Mouse (Mus musculus) intestine, embryonic 15.5 days (tissue): ENCODE measurements around the gene Gm6482. TPM values are rescaled to one million over a fixed set of nuclear protein-coding genes. Genes with fewer than 3 reads are reported as not detected.
"Not testable (repeated sequence)": the region's sequence is repeated elsewhere in the genome, so short reads cannot be mapped to it uniquely, and the experiment has no call there.

ENCODE experiments used
- ATAC-seq: fragments of 200-750 bp; cut with Nextera tagmentation; 2 replicates; pipeline ENCODE4 v1.8.0; 2017; ENCODE audit warnings: moderate TSS enrichment, moderate library complexity
- H3K27ac ChIP-seq: fragments of 300-500 bp; sonication (generic); 2 replicates; pipeline ENCODE4 v1.5.1; 2015; ENCODE audit warnings: mild to moderate bottlenecking, inconsistent platforms
- H3K27me3 ChIP-seq: fragments of 300-500 bp; sonication (generic); replicated peaks from 2 replicates; pipeline ENCODE4 v1.6.1; 2015; ENCODE audit warnings: inconsistent platforms
- H3K36me3 ChIP-seq: fragments of 300-500 bp; sonication (generic); 2 replicates; pipeline ENCODE4 v1.6.1; 2015; ENCODE audit warnings: inconsistent platforms
- H3K4me1 ChIP-seq: fragments of 300-500 bp; sonication (generic); replicated peaks from 2 replicates; pipeline ENCODE4 v1.6.1; 2015; ENCODE audit warnings: inconsistent platforms
- H3K4me2 ChIP-seq: fragments of 300-500 bp; sonication (generic); replicated peaks from 2 replicates; pipeline ENCODE4 v1.6.1; 2015; ENCODE audit warnings: mild to moderate bottlenecking, inconsistent platforms
- H3K4me3 ChIP-seq: fragments of 300-500 bp; sonication (generic); replicated peaks from 2 replicates; pipeline ENCODE4 v1.5.1; 2015; ENCODE audit warnings: inconsistent platforms
- H3K9ac ChIP-seq: fragments of 300-500 bp; sonication (generic); 2 replicates; pipeline ENCODE4 v1.6.1; 2015; ENCODE audit warnings: inconsistent platforms
- H3K9me3 ChIP-seq: fragments of 300-500 bp; sonication (generic); 2 replicates; pipeline ENCODE4 v1.6.1; 2016; ENCODE audit warnings: inconsistent platforms
- WGBS: fragments of 180-500 bp; shearing (Covaris S2); methylation state at CpG from one replicate; pipeline ENCODE4 v1.1.7; 2015; 5-methylcytosine and 5-hydroxymethylcytosine counted together
- polyA plus RNA-seq: library from polyadenylated mRNA; unstranded; fragments of >200 nt; fragmentation: Nextera tagmentation; extraction: Ambion mirVana; gene quantifications from 2 replicates; pipeline ENCODE4 v1.2.1, GENCODE M21; 2015

Gene Gm6482
- polyA plus RNA-seq, result not detected in 2 replicates

DNA sequence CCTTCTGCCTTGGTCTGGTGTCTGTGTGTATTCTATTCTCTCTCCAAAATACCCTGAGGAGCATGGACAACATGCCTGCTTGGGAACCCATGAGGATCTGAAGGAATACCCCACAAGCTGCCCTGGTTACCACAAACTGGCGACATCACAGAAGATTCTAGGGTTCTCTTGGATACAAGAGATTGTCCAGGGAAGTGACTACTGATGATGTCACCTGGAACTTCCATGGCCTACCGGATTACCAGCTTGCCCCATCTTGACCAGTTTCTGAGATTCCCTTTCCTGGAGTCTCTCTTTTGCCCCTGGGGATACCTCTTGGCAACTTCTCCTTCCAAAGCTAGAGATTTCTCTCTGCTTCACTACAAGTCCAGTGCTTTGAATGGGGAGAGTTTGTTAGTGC is at the start of gene Gm6482:
Gene Gm6482 (minus strand): TSS at position 101 of the 400 bp plus-strand sequence.
- not testable (repeated sequence) for H3K27me3 ChIP-seq

GRCm38 (mm10) chr14:41453418-41453817 is 45.3 kb upstream of the Gm6482 start, which contains the start of gene Gm7954:
TSS of gene Gm7954 (minus strand) at chr14:41453518.
- H3K4me1 ChIP-seq, H3K27me3 ChIP-seq, H3K4me2 ChIP-seq, H3K27ac ChIP-seq, H3K9ac ChIP-seq, H3K36me3 ChIP-seq, H3K4me3 ChIP-seq, H3K9me3 ChIP-seq, ATAC-seq: not testable (repeated sequence)
- 80% methylated on average over 2 of the region's 2 CpGs for WGBS

More for the DNA sequence above, at the start of gene Gm6482:
- not testable (repeated sequence) for H3K9me3 ChIP-seq, H3K27ac ChIP-seq, ATAC-seq, H3K4me2 ChIP-seq, H3K36me3 ChIP-seq, H3K4me1 ChIP-seq, H3K9ac ChIP-seq, H3K4me3 ChIP-seq
- 100% methylated on average over 1 of the region's 2 CpGs for WGBS

DNA sequence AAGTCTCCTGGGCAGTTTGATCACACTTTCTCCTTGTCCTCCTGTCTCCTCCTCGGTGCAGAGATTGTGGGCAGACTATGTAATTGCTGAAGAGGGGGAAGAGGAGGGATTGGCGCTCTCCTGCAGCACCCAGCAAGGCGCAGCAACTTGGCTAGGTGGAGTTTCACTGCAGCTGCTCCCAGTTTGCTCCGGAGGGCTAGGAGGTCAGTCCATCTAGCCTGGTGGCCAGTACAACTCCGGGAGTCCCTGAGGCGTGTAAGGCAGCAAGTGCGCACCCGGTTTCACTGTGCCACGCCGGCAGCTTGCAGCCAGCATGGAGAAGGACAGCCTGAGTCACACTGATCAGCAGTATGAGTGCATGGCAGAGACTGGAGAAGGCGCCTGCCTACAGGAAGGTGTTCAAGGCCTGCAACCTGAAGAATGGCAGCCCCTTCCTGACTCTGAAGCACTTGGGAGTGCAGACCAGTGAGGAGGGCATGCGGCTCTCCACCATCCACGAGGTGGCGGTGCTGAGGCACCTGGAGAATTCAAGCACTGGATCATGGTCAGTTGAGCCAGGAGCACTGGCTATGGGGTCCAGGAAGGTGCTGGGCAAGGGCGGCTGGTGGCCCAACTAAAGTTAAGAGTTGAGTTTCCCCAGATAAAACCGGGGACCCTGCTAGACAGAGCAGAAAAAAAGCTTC is 17.5 kb upstream of the Gm6482 start:
- not testable (repeated sequence) for ATAC-seq, H3K4me1 ChIP-seq, H3K36me3 ChIP-seq, H3K9me3 ChIP-seq, H3K27me3 ChIP-seq, H3K27ac ChIP-seq, H3K9ac ChIP-seq, H3K4me3 ChIP-seq
- peak overlapping the region; percentile 39 for H3K4me2 ChIP-seq
- WGBS, result 14% methylated on average over 13 of the region's 16 CpGs

DNA sequence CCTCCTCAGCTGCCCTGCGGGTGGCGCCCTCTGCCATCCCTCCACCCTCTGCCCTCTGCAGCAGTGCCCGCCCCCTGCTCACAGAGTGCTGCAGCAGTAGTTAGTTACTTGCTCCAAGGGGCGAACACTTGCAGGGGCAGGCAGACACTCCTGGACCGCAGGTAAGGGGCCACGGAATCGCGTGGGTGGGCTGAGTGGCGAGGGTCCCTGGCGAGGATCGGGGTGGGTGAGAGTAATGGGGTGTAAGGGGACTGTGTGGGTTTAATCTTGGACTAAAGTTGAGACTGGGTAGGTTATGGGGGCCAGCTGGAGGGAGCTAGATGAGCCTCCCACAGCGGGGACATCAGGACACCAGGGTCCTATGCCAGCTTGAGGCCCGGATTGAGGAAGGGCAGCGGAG is 16.6 kb upstream of the Gm6482 start:
- H3K36me3 ChIP-seq, H3K9ac ChIP-seq, H3K27me3 ChIP-seq, ATAC-seq, H3K4me3 ChIP-seq, H3K4me1 ChIP-seq, H3K9me3 ChIP-seq, H3K27ac ChIP-seq: not testable (repeated sequence)
- 21% methylated on average over 14 of the region's 14 CpGs for WGBS
- H3K4me2 ChIP-seq, result peak overlapping the region; percentile 39

DNA sequence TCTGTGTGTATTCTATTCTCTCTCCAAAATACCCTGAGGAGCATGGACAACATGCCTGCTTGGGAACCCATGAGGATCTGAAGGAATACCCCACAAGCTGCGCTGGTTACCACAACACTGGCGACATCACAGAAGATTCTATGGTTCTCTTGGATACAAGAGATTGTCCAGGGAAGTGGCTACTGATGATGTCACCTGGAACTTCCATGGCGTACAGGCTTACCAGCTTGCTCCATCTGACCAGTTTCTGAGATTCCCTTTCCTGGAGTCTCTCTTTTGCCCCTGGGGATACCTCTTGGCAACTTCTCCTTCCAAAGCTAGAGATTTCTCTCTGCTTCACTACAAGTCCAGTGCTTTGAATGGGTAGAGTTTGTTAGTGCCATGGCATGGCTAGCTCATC is 21.8 kb downstream of the Gm6482 start, which contains the start of gene Gm7945:
Gene Gm7945 (minus strand): TSS at position 101 of the 400 bp plus-strand sequence.
- H3K9me3 ChIP-seq, H3K9ac ChIP-seq, ATAC-seq, H3K27me3 ChIP-seq, H3K36me3 ChIP-seq, H3K4me1 ChIP-seq, H3K4me3 ChIP-seq, H3K4me2 ChIP-seq, H3K27ac ChIP-seq: not testable (repeated sequence)
- WGBS, result no CpG with 5 or more reads among the region's 3 CpGs

Other genes with a start within 250 kb of the Gm6482 start
- not detected in 2 replicates for gene Sftpd, start 223.1 kb downstream of the Gm6482 start, polyA plus RNA-seq
- 0.08 TPM in 1 of 2 replicates, not detected in the other for gene Gm2832, start 129.5 kb downstream of the Gm6482 start, polyA plus RNA-seq
- not detected in 2 replicates for gene Gm5798, start 59.7 kb downstream of the Gm6482 start, polyA plus RNA-seq
- gene Gm7945, start 21.9 kb downstream of the Gm6482 start, polyA plus RNA-seq, result not detected in 2 replicates
- not detected in 2 replicates for gene Gm7954, start 45.2 kb upstream of the Gm6482 start, polyA plus RNA-seq
- not detected in 2 replicates for gene Gm3486, start 81.2 kb upstream of the Gm6482 start, polyA plus RNA-seq
- not detected in 2 replicates for gene Gm7970, start 147.3 kb upstream of the Gm6482 start, polyA plus RNA-seq
- gene 1700049E17Rik2, start 164.9 kb upstream of the Gm6482 start, polyA plus RNA-seq, result not detected in 2 replicates
- not detected in 2 replicates for gene Gm3072, start 216.3 kb upstream of the Gm6482 start, polyA plus RNA-seq
- gene Gm3676, start 238.2 kb upstream of the Gm6482 start, polyA plus RNA-seq, result not detected in 2 replicates